Mouse (Mus musculus): ENCODE data around the gene Asxl2. TPM values are rescaled to one million over a fixed set of nuclear protein-coding genes. Genes with fewer than 3 reads are reported as not detected.

The Asxl2 gene
- polyA plus RNA-seq, 1 experiment from 2014 or later, result 18.5 TPM

- H3K9me3 ChIP-seq, result no peaks in the 10 kb centered on the region
- whole genome bisulfite sequencing, result 62% methylated on average over 5 of the region's 5 CpGs
- peaks cover 9% of the 10 kb centered on the region; the same call in 1 of the 2 replicates for H3K27me3 ChIP-seq
- peaks cover 8% of the 10 kb centered on the region for H3K4me1 ChIP-seq
- no peak overlapping the region for H3K27ac ChIP-seq (replicated peaks)
- no peak for ATAC-seq (ENCODE audit: low FRiP score, low read depth)
- no peaks in the 10 kb centered on the region for H3K36me3 ChIP-seq
- no peak overlapping the region for H3K9ac ChIP-seq (replicated peaks)
- H3K4me2 ChIP-seq (replicated peaks), result no peak overlapping the region
- H3K4me3 ChIP-seq, result no peak overlapping the region
These were observed 122.0 kb downstream of the Asxl2 start for GRCm38 (mm10) chr12:3548582-3549211.

DNA sequence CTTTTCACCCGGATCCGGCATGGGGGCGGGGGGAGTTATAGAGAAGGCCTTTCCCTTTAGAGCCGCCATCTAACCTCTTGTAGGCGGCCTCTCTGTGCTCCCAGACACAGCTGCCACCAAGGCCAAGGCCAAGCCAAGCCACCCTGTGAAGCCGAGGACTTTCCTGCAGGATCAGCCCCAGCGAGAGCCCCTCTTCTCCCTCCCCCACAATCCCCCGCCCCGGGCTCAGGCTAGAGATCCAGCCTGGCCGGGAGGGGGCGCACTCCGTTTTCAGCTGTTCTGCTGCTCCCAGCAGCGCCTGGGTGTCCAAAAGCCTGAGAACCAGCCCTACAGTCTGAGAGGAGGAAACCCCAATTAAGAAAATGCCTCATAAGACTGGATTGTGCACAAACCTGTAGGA lies 123.6 kb downstream of the Asxl2 start:
- Histone ChIP-seq H3K9ac (replicated peaks) (0 out of 2 replicates have a peak overlapping the region, but pooled peaks have one; percentile 8), H3K9me3 (no peaks in the 10 kb centered on the region), H3K36me3 (no peaks in the 10 kb centered on the region), H3K4me1 (peaks cover 8% of the 10 kb centered on the region), H3K27ac (replicated peaks) (no peak overlapping the region), H3K27me3 (peaks cover 9% of the 10 kb centered on the region; the same call in 1 of the 2 replicates), H3K4me2 (replicated peaks) (peak overlapping the region; percentile 21; the same call in 1 of the 2 replicates), H3K4me3 (no peak overlapping the region)
- 0 out of 2 replicates have a peak, but pooled peaks have one; percentile 41 for ATAC-seq (ENCODE audit: low FRiP score, low read depth)
- WGBS, result 11% methylated on average over 13 of the region's 13 CpGs

Other genes starting within 250 kb of the Asxl2 start
- gene Rab10, start 116.9 kb upstream of the Asxl2 start, polyA plus RNA-seq (2016; fragmentation: Nextera tagmentation; extraction: Ambion mirVana), result 140 and 155 TPM in 2 replicates
- gene Kif3c, start 61.7 kb upstream of the Asxl2 start, polyA plus RNA-seq (2016; fragmentation: Nextera tagmentation; extraction: Ambion mirVana), result 58.2 TPM in 2 replicates
- 35.3 and 37.6 TPM in 2 replicates for gene Dtnb, start 145.5 kb downstream of the Asxl2 start, polyA plus RNA-seq (2016; fragmentation: Nextera tagmentation; extraction: Ambion mirVana)